Mouse (Mus musculus) intestine, embryonic 15.5 days (tissue): ENCODE measurements at regions not wholly inside any gene's neighbourhood (a gene's known extent, or its start where the extent isn't known, plus 50 kb on each side); places are given as distances from the start of the nearest gene placed in this dataset.

Experiments used
- ATAC-seq: fragments of 200-750 bp; cut with Nextera tagmentation; 2 replicates; pipeline ENCODE4 v1.8.0; 2017; ENCODE audit warnings: moderate TSS enrichment, moderate library complexity
- H3K27ac ChIP-seq: fragments of 300-500 bp; sonication (generic); 2 replicates; pipeline ENCODE4 v1.5.1; 2015; ENCODE audit warnings: mild to moderate bottlenecking, inconsistent platforms
- H3K27me3 ChIP-seq: fragments of 300-500 bp; sonication (generic); replicated peaks from 2 replicates; pipeline ENCODE4 v1.6.1; 2015; ENCODE audit warnings: inconsistent platforms
- H3K36me3 ChIP-seq: fragments of 300-500 bp; sonication (generic); 2 replicates; pipeline ENCODE4 v1.6.1; 2015; ENCODE audit warnings: inconsistent platforms
- H3K4me1 ChIP-seq: fragments of 300-500 bp; sonication (generic); replicated peaks from 2 replicates; pipeline ENCODE4 v1.6.1; 2015; ENCODE audit warnings: inconsistent platforms
- H3K4me2 ChIP-seq: fragments of 300-500 bp; sonication (generic); replicated peaks from 2 replicates; pipeline ENCODE4 v1.6.1; 2015; ENCODE audit warnings: mild to moderate bottlenecking, inconsistent platforms
- H3K4me3 ChIP-seq: fragments of 300-500 bp; sonication (generic); replicated peaks from 2 replicates; pipeline ENCODE4 v1.5.1; 2015; ENCODE audit warnings: inconsistent platforms
- H3K9ac ChIP-seq: fragments of 300-500 bp; sonication (generic); 2 replicates; pipeline ENCODE4 v1.6.1; 2015; ENCODE audit warnings: inconsistent platforms
- H3K9me3 ChIP-seq: fragments of 300-500 bp; sonication (generic); 2 replicates; pipeline ENCODE4 v1.6.1; 2016; ENCODE audit warnings: inconsistent platforms
- WGBS: fragments of 180-500 bp; shearing (Covaris S2); methylation state at CpG from one replicate; pipeline ENCODE4 v1.1.7; 2015; 5-methylcytosine and 5-hydroxymethylcytosine counted together

DNA sequence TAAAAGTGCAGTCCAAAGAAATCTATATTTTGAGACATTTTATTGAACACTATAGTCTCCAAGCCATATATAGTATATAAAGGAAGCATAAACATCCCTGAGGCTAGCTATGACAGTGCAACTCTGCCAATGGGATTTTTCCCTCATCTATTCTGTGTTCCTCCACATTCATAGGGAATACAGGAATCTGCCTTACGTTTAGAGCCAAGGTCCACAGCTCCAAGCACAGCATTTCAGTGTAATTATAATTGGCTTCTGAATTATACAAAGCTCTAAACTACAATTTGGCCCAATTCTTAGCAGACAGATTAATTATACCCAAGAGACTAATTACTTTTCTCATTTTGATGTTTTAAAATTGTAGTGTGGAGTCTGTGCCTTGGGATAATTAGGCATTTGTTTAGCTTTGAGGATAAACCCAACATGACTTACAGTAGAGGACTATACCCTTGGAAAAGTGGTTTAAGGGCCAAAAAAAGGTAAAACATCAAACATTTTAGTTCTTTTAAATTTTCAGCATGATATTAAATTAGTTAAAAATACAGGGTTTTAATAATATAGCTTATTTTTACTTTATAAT, 235.0 kb upstream of the Gje1 start:
- H3K4me1 ChIP-seq, result no peaks in the 10 kb centered on the region
- no peak overlapping the region for H3K4me3 ChIP-seq
- H3K9me3 ChIP-seq, result no peaks in the 10 kb centered on the region
- 39% methylated on average over 1 of the region's 1 CpGs for WGBS
- no peaks in the 10 kb centered on the region for H3K27me3 ChIP-seq
- no peak overlapping the region for H3K4me2 ChIP-seq
- ATAC-seq, result no peak
- no peak overlapping the region for H3K9ac ChIP-seq
- no peak overlapping the region for H3K27ac ChIP-seq
- H3K36me3 ChIP-seq, result no peaks in the 10 kb centered on the region

DNA sequence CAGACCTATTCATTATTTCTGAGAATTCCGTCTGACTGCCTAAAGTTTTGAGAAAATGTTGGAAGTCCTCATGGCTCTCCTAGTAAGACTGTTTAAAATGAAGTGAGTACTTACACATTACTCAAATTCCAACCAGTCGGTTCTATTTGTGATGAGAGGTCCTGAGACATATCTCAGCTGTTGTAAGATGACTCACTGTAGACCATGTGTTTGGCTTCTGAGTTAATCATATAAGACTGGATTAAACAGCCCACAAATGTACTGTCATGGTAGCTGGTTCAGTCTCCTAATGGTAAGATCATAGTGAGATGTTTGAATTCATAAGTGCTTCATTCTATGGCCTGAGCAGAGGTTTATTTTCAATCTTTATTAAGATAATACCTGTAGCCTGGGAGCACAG, 223.9 kb upstream of the Gje1 start:
- Histone ChIP-seq H3K27me3 (no peaks in the 10 kb centered on the region), H3K9ac (no peak overlapping the region), H3K4me2 (no peak overlapping the region), H3K4me1 (no peaks in the 10 kb centered on the region), H3K27ac (no peak overlapping the region), H3K9me3 (no peaks in the 10 kb centered on the region), H3K4me3 (no peak overlapping the region), H3K36me3 (no peaks in the 10 kb centered on the region)
- no peak for ATAC-seq
- WGBS, result 36% methylated on average over 2 of the region's 2 CpGs
